Mouse (Mus musculus) mesoderm, embryonic 11.5 days (tissue): ENCODE results near the gene Dcaf7.

Experiments
- DNase-seq: peaks from one replicate; pipeline ENCODE4 v3.0.0-alpha.2; 2012; ENCODE audit warnings: low read depth, low spot score

Dcaf7 gene

GRCm38 (mm10) chr11:106106047-106106587, 69.4 kb downstream of the Dcaf7 start:
- no peak for DNase-seq
